Mouse (Mus musculus) spleen, adult 12 weeks (tissue): ENCODE measurements around the gene Sidt2.
A peak's percentile ranks its signal among the peaks of the same experiment; 100 is the strongest.

Experiments
- DNase-seq: peaks from one replicate; pipeline ENCODE4 v3.0.0; 2022; ENCODE audit warnings: low spot score

Gene Sidt2

DNA sequence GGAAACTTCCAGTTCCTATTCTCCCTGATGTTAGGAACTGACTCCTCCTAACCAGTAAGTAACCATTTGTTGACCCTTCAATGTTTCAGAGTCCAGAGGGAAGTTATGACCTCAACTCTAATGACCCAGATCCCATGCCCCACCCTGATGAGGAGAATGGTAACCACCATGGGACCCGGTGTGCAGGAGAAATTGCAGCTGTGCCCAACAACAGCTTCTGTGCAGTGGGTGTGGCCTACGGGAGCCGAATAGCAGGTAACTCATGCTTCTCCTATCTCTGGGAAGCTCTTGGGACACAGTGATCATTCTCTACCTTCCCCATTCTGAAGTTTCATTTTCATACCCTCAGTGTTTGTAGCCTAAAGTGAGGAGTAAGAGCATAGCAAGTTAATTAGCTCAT, 44.1 kb downstream of the Sidt2 start:
- no peak for DNase-seq

DNA sequence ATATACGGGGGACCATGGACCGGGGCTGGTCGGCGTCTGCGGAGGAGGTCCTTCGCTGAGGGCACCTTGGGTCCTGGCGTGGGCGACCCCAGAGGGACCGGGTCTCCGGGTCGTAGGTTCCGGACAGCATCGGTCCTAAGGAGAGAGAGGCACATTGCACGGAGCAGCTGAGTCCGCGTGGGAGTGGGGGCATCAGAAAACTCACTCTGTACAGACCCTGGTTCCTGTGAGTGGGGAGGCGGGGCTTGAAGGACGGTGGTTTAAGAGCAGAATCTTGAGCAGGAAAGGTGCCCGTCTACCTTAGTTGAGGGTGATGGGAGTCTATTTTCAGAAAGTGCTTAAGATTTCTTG, 48.0 kb downstream of the Sidt2 start:
- DNase-seq = no peak

GRCm38 (mm10) chr9:45906355-45907077, 48.5 kb downstream of the Sidt2 start, which contains the start of the genes Pcsk7 and Rnf214:
Gene Pcsk7 (plus strand): TSS chr9:45906497.
Gene Rnf214 (minus strand): TSS chr9:45906911.
- DNase-seq = peak; percentile 81

DNA sequence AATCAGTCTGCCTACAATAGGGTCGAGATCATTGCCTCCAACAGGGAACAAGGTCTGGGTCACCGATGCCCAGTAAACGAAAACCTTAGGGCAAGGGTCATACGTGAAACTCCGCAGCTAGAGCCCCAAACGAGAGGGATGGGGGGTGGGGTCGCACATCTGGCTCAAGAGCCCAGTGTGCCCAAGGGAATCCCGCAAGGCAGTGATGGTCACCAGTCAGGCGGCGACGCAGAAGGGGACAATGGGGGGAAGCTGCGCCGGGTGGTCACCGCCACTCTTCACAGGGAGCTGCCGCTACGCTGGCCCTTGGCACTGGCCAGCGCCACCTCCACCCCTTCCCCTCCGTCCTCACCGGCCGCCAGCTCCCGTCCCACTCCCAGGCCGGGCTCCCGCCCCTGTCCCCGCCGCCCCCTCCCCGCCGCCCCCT, 49.2 kb downstream of the Sidt2 start:
- DNase-seq = no peak

GRCm38 (mm10) chr9:45905196-45905595, 49.9 kb downstream of the Sidt2 start:
- no peak for DNase-seq

DNA sequence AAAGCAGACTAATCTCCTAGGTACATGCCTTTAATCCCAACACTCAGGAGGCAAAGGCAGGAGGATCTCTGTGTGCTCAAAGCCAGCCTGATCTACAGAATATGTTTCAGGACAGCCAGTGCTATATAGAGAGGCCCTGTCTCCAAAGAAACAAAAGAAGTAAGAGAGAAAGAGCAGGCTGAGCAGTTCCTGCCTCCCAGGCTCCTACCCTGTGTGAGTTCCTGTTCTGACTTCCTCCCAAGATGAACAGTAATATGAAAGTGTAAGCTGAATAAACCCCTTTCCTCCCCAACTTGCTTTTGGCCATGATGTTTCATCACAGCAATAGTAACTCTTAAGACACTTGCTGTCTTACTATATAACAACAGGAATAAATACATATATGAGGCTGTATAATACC, 61.4 kb downstream of the Sidt2 start:
- DNase-seq = no peak
